Mouse (Mus musculus) hindbrain, embryonic 10.5 days (tissue): ENCODE results near the gene Txndc15. TPM values are rescaled to one million over a fixed set of nuclear protein-coding genes. Genes with fewer than 3 reads are reported as not detected.

ENCODE experiments used
- DNase-seq: peaks from one replicate; pipeline ENCODE4 v3.0.0-alpha.2; 2017; ENCODE audit warnings: low spot score
- H3K27ac ChIP-seq: fragments of 300-500 bp; sonication (generic); 2 replicates; pipeline ENCODE4 v1.5.1; 2016; ENCODE audit warnings: mild to moderate bottlenecking, moderate library complexity
- H3K27me3 ChIP-seq: fragments of 300-500 bp; sonication (generic); 2 replicates; pipeline ENCODE4 v1.6.1; 2016; ENCODE audit warnings: mild to moderate bottlenecking; ENCODE audit not compliant: poor library complexity, insufficient read depth, severe bottlenecking
- H3K36me3 ChIP-seq: fragments of 300-500 bp; sonication (generic); 2 replicates; pipeline ENCODE4 v1.6.1; 2016; ENCODE audit warnings: mild to moderate bottlenecking, moderate library complexity
- H3K4me1 ChIP-seq: fragments of 300-500 bp; sonication (generic); replicated peaks from 2 replicates; pipeline ENCODE4 v1.6.1; 2016; ENCODE audit warnings: mild to moderate bottlenecking
- H3K4me3 ChIP-seq: fragments of 300-500 bp; sonication (generic); 2 replicates; pipeline ENCODE4 v1.5.1; 2016; ENCODE audit warnings: mild to moderate bottlenecking, moderate library complexity
- H3K9me3 ChIP-seq: fragments of 300-500 bp; sonication (generic); 2 replicates; pipeline ENCODE4 v1.6.1; 2016; ENCODE audit warnings: mild to moderate bottlenecking, moderate library complexity
- WGBS: fragments of 180-500 bp; shearing (Covaris S2); methylation state at CpG from one replicate; pipeline ENCODE4 v1.1.7; 2016; 5-methylcytosine and 5-hydroxymethylcytosine counted together
- polyA plus RNA-seq: library from polyadenylated mRNA; unstranded; fragments of >200 nt; fragmentation: Nextera tagmentation; extraction: Ambion mirVana; gene quantifications from 2 replicates; pipeline ENCODE4 v1.2.1, GENCODE M21; 2016

The Txndc15 gene
- polyA plus RNA-seq, 1 experiment from 2014 or later = 84.9 TPM

DNA sequence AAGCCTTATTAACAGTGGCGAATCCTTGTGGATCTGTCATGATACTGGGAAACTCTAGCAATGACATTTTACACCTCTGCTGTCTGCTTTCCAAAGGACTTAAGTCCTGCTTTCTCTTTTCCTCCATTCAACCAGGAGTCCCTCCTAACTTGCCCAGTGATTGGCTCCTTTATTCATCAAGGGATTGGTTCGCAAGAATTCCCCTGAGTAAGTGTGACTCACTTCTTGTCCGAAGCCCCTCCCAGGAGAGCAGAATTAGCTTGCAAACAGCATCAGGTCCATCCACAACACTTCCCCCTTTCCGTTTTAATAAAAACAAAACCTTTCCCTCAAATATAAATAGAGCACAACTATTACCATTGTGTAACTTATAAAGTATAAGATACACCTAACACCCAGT is 10.1 kb upstream of the Txndc15 start:
- Histone ChIP-seq H3K36me3 (peaks cover 77% of the 10 kb centered on the region), H3K27me3 (no peaks in the 10 kb centered on the region), H3K4me1 (no peaks in the 10 kb centered on the region), H3K9me3 (peaks cover 8% of the 10 kb centered on the region; the same call in 1 of the 2 replicates), H3K27ac (no peak overlapping the region), H3K4me3 (no peak overlapping the region)
- DNase-seq = no peak
- 89% methylated on average over 4 of the region's 4 CpGs for WGBS

- WGBS = 92% methylated on average over 3 of the region's 3 CpGs
- Histone ChIP-seq H3K27me3 (no peaks in the 10 kb centered on the region), H3K27ac (no peak overlapping the region), H3K4me1 (peaks cover 11% of the 10 kb centered on the region), H3K4me3 (no peak overlapping the region), H3K9me3 (no peaks in the 10 kb centered on the region), H3K36me3 (peaks cover 4% of the 10 kb centered on the region)
- DNase-seq = no peak
Observed at GRCm38 (mm10) chr13:55712846-55713245, 1.6 kb upstream of the Txndc15 start.

- no peak for DNase-seq
- Histone ChIP-seq H3K9me3 (no peaks in the 10 kb centered on the region), H3K36me3 (peaks cover 27% of the 10 kb centered on the region), H3K4me3 (peak overlapping the region; percentile 87), H3K27ac (peak overlapping the region; percentile 97), H3K4me1 (peaks cover 11% of the 10 kb centered on the region), H3K27me3 (no peaks in the 10 kb centered on the region)
- 15% methylated on average over 5 of the region's 5 CpGs for WGBS
Observed at GRCm38 (mm10) chr13:55715167-55715512, 690 bp downstream of the Txndc15 start.

DNA sequence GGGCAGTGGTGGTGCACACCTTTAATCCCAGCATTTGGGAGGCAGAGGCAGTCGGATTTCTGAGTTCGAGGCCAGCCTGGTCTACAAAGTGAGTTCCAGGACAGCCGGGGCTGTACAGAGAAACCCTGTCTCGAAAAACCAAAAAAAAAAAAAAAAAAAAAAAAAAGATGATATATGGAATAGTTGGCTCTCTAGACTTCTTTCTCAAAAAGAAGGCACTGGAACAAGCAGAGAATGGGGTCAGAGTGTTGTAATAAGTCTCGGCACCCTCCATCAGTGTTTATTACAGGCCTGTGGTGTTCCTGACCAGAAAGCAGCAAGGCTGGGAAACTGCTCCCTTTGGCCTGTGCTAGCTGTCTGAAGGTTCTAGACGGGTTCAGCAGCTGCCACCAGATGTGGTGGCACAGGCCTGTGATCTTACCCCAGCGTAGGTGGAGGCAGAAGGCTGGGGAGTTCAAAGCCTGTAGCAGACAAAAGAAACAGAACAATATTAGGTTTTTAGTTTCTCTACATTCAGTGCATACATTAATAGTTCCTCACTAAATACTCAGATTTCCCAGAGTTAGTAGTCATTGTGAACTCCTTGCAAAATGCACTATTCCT is 1.6 kb downstream of the Txndc15 start:
- Histone ChIP-seq H3K27ac (no peak overlapping the region), H3K36me3 (peaks cover 34% of the 10 kb centered on the region), H3K27me3 (no peaks in the 10 kb centered on the region), H3K9me3 (no peaks in the 10 kb centered on the region), H3K4me1 (peaks cover 11% of the 10 kb centered on the region), H3K4me3 (peak overlapping the region; percentile 87; the same call in 1 of the 2 replicates)
- WGBS = 88% methylated on average over 7 of the region's 7 CpGs
- no peak for DNase-seq

- Histone ChIP-seq H3K27me3 (no peaks in the 10 kb centered on the region), H3K4me3 (no peak overlapping the region), H3K4me1 (peaks cover 3% of the 10 kb centered on the region; the same call in 1 of the 2 replicates), H3K9me3 (no peaks in the 10 kb centered on the region), H3K27ac (no peak overlapping the region), H3K36me3 (peaks cover 82% of the 10 kb centered on the region)
- WGBS = 79% methylated on average over 8 of the region's 8 CpGs
- DNase-seq = no peak
Observed at GRCm38 (mm10) chr13:55721516-55721915, 7.1 kb downstream of the Txndc15 start.

- H3K27ac ChIP-seq = no peak overlapping the region
- 95% methylated on average over 2 of the region's 2 CpGs for WGBS
- DNase-seq = no peak
- peaks cover 82% of the 10 kb centered on the region for H3K36me3 ChIP-seq
- H3K4me1 ChIP-seq = 0 out of 2 replicates have a peak, but pooled peaks cover 1% of the 10 kb centered on the region
- no peak overlapping the region for H3K4me3 ChIP-seq
- H3K9me3 ChIP-seq = no peaks in the 10 kb centered on the region
- H3K27me3 ChIP-seq = no peaks in the 10 kb centered on the region
Observed at GRCm38 (mm10) chr13:55721995-55722394, 7.5 kb downstream of the Txndc15 start.

GRCm38 (mm10) chr13:55726598-55727119 is 12.2 kb downstream of the Txndc15 start:
- WGBS = 6% methylated on average over 4 of the region's 4 CpGs
- DNase-seq = no peak

GRCm38 (mm10) chr13:55727120-55727838 is 12.8 kb downstream of the Txndc15 start, which contains the start of gene Pcbd2:
Gene Pcbd2 (plus strand): TSS chr13:55727368.
- Histone ChIP-seq H3K27ac (peak within 1 kb of the TSS; percentile 95), H3K9me3 (no peaks in the 10 kb centered on the region), H3K4me1 (peaks cover 5% of the 10 kb centered on the region; the same call in 1 of the 2 replicates), H3K27me3 (no peaks in the 10 kb centered on the region), H3K4me3 (peak within 1 kb of the TSS; percentile 69), H3K36me3 (peaks cover 35% of the 10 kb centered on the region)
- WGBS = under 1% methylated on average over 73 of the region's 73 CpGs
- peak; percentile 86 for DNase-seq

More at GRCm38 (mm10) chr13:55726598-55727119, 12.2 kb downstream of the Txndc15 start:
- peaks cover 41% of the 10 kb centered on the region for H3K36me3 ChIP-seq
- peak overlapping the region; percentile 95 for H3K27ac ChIP-seq
- H3K4me1 ChIP-seq = peaks cover 5% of the 10 kb centered on the region; the same call in 1 of the 2 replicates
- no peaks in the 10 kb centered on the region for H3K27me3 ChIP-seq
- H3K9me3 ChIP-seq = no peaks in the 10 kb centered on the region
- peak overlapping the region; percentile 69 for H3K4me3 ChIP-seq

DNA sequence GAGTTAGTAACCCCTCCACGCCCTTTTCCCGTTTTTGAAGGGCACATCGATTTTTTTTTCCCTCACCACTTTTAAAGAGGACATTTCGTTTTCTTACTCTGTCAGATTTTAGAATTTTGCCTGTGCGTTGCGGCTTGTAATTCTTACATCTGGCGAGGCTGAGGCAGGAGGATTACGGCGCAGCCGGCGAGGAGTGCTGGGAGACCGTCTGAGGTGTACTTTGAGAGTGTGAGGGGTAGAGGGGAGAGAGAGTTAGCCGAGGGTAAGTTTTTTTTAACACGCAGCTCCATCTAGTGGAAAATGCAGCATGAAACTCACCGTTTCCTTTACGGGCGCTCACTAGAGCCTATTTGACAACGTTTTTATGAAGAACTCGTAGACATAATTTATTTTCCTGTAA is 13.4 kb downstream of the Txndc15 start:
- H3K27ac ChIP-seq = peak overlapping the region; percentile 95
- WGBS = 6% methylated on average over 19 of the region's 19 CpGs

DNA sequence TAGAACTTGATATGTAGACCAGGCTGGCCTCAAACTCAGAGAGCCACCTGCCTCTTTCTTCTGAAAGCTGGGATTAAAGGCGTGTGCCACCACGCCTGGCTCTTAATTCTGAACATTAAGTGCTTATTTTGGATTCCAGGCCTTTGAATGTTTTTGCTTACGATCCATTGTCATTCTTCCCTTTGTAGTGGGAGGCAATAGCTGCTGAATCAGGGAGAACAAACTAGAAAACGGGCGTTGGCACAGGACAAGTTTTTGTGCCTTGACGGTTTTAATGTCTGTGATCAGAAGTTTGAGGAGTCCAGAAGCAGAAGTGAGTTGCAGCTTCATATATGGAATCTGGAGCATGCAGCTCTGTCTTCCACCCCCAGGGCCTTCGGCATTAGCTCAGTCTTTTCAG is 16.3 kb downstream of the Txndc15 start:
- no peaks in the 10 kb centered on the region for H3K9me3 ChIP-seq
- WGBS = 89% methylated on average over 7 of the region's 7 CpGs
- DNase-seq = no peak
- H3K4me1 ChIP-seq = peaks cover 5% of the 10 kb centered on the region; the same call in 1 of the 2 replicates
- H3K4me3 ChIP-seq = no peak overlapping the region
- no peaks in the 10 kb centered on the region for H3K27me3 ChIP-seq
- no peak overlapping the region for H3K27ac ChIP-seq
- H3K36me3 ChIP-seq = peaks cover 8% of the 10 kb centered on the region; the same call in 1 of the 2 replicates

More for the DNA sequence above, 13.4 kb downstream of the Txndc15 start:
- H3K27me3 ChIP-seq = no peaks in the 10 kb centered on the region
- H3K36me3 ChIP-seq = peaks cover 31% of the 10 kb centered on the region
- peak; percentile 71 for DNase-seq
- H3K9me3 ChIP-seq = no peaks in the 10 kb centered on the region
- peaks cover 5% of the 10 kb centered on the region; the same call in 1 of the 2 replicates for H3K4me1 ChIP-seq
- peak overlapping the region; percentile 69 for H3K4me3 ChIP-seq

DNA sequence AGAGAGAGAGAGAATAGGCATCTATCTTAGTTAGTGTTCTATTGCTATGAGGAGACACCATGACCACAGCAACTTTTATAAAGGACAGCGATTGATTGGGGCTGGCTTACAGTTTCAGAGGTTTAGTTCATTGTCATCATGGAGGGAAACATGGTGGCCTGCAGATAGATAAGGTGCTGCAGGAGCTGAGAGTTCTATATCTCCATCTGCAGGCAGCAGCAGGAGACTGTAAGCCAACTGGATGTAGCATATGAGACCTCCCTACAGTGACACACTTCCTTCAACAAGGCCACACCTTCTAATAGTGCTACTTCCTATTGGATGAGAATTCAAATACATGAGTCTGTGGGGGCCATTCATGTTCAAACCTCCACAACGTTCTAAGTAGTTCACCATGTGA is 17.7 kb downstream of the Txndc15 start:
- Histone ChIP-seq H3K36me3 (no peaks in the 10 kb centered on the region), H3K27ac (no peak overlapping the region), H3K4me3 (no peak overlapping the region), H3K27me3 (no peaks in the 10 kb centered on the region), H3K9me3 (no peaks in the 10 kb centered on the region), H3K4me1 (peaks cover 3% of the 10 kb centered on the region; the same call in 1 of the 2 replicates)
- WGBS = 84% methylated on average over 2 of the region's 2 CpGs
- DNase-seq = no peak

- DNase-seq = no peak
- H3K9me3 ChIP-seq = no peaks in the 10 kb centered on the region
- no peak overlapping the region for H3K4me3 ChIP-seq
- no peaks in the 10 kb centered on the region for H3K27me3 ChIP-seq
- H3K27ac ChIP-seq = no peak overlapping the region
- WGBS = 92% methylated on average over 22 of the region's 22 CpGs
- no peaks in the 10 kb centered on the region for H3K4me1 ChIP-seq
- no peaks in the 10 kb centered on the region for H3K36me3 ChIP-seq
Observed at GRCm38 (mm10) chr13:55733628-55734502, 19.4 kb downstream of the Txndc15 start.
